Mouse (Mus musculus) embryo, embryonic 10.5 days (tissue): ENCODE results near the gene Camkk2.
A peak's percentile ranks its signal among the peaks of the same experiment; 100 is the strongest.

Experiments used
- DNase-seq: peaks from one replicate; pipeline ENCODE4 v3.0.0-alpha.2; 2015; ENCODE audit warnings: low spot score

The Camkk2 gene

DNA sequence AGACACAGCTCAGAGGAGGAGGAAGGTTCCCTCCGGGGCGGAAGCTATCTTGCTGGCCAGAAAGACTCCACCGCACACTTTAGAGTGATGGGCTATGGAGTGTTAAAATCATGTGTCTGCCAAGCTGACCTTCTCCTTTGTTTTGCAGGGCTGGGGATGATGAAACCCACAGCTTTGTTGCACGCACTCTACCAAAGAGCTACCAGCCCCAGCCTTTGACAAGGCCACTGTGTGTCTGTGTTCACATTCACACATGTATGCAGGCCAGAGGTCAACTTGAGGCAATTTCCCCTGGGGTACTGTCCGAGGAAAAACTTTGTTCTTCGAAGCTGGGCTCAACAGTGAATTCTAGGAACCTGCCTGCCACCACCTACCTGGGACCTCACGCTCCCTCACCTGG, 43.4 kb downstream of the Camkk2 start:
- no peak for DNase-seq

DNA sequence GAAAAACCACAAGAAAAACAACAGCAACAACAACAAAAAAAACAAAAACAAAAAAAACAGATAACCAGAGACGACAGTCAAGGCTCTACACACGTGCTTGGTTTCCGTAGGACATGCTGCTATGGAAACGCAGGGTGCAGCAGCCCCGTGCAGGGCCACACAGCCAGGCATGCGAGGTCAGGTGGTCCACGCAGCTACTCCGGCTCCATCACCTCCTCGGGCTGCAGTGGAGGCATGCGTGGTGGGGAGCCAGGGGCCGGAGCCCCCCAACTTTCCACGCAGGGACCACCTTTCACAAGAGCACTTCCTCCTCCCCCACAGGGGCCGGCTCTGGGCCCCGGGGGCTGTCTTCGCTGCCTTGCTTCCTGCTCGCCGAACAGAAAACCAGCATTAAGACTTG, 45.3 kb downstream of the Camkk2 start:
- DNase-seq = no peak

DNA sequence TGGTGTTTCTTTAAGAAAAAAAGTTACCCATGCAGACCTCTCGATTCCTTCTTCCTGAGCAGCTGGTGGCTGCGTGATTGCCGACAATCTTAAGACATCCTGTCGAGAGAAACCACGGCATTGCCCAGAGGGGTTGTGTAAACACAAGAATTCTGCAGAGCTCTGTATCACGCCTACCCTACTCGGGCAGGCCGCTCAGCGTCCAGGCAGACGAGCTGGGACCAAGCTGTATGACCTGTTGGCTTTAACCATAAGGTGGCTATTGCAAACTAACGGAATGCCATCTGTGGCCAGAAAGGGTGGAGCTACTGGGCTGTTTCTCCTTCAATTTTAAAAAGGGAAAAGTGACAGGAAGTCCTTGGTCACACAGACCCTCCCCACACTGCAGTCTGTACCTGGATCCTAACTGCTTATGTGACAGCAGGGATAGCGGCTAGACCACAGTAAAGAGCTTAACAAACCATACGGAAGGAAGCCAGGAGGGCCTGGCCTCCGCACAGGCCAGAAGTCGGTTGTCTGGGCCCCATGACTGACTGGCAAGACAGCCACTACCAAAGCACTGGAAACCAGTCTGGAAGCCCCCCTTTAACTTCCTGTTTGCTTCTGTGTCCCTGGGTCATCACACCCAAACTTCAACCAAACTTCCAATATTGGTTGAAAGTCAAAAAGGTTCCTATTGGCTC, 47.1 kb downstream of the Camkk2 start:
- peak; percentile 42 for DNase-seq

DNA sequence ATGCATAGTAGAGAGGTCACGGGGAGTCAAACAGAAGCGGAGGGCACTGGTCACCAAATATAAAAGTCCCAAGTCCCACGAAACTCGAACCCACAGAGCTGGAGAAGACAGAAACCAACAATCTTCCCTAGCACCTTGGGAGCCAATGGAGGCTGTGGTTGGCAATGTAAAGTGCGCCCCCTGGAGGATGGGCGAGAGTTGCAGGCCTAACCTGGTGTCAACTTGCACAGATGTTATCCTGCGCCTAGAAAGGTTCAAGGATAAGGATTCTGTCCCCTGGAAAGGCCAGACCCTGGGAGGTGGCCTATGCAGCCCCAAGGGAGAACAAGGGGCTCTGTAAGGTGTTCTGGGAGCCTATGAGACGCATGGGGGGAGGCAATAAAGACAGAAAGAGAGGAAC, 47.9 kb downstream of the Camkk2 start:
- peak; percentile 60 for DNase-seq

DNA sequence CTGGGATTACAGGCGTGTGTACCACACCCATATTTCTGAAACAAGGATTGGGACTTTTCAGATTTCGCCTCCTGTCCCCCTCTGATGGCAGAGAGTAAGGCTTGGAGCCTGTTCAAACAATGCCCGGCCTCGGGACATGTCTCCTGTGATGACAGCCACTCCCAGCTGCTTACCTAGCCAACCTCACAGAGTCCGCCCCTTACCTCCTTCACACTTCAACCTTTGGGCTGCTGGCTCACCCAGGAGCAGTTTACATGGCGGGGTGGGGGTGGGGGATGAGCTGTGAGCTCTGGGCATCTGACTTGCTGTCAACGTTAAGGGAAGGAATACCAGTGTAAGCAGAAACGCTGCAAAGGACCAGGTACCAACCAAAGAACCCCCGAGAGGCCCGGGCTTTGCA, 48.4 kb downstream of the Camkk2 start:
- DNase-seq = no peak

DNA sequence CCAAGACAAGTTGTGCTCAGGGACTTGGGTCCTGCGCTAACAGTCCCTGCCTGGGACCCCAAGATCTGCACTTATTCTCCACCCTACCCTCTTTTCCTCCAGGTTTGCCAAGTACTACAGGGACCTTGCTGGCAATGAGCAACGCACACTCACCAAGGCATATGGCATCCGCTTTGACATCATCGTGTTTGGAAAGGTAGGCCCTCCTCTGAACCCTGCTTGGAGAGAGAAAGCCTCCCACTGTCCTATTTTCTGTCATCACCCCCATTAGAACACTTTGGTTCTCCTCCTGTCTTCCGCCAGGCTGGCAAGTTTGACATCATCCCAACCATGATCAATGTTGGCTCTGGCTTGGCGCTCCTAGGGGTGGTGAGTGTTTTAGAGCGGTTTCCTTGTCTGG, 52.1 kb downstream of the Camkk2 start:
- DNase-seq = no peak

DNA sequence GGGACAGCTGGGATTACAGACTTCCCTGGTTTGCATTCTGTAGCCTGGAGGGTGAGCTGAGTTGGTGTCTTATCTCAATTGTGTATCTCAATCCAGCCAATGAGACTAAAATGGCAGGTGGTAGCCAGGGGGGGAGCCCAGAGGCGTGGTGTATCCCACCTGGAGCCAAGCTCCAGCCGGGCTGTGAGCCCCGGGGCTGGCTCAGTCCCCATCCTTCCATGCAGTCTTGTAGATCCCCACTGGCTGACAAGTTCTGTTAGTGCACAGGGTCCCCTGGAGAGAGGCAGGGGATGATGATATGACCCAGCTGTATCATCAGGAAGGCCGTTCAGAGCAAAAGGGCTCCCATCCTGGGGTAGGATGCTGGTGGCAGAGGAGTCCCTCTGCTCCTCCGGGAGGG, 52.6 kb downstream of the Camkk2 start:
- no peak for DNase-seq

DNA sequence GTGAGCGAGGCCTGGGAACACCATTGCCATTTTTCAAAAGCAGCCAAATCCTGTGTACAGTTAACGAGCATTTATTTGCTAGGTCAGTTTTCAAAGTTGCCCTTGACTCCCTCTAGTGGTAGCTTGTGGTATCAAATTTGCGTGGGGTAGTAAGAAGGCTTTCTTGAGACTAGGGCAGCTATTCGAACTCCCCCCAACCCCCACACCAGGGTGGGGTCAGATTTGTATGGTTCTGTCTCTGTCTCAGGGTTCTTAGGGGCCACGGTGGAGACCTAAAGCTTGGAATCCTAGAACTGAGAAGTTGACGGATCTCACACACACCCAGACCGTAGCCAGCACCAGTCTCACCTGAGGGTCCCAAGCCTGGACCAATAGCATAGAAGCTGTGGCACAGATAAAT, 53.1 kb downstream of the Camkk2 start:
- peak; percentile 90 for DNase-seq

DNA sequence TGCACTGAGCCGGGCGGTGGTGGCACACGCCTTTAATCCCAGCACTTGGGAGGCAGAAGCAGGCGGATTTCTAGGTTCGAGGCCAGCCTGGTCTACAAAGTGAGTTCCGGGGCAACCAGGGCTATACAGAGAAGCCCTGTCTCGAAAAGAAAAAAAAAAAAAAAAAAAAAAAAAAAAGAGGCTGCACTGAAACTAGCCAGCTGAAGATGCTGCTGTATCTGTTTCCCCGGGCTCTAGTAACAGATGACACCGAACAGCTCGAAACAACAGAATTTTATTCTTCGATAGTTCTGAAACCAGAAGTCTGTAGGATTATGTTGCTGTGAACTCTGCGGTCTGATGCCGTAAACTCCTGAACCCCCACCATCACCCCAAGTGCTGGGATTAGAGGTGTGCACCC, 53.8 kb downstream of the Camkk2 start:
- no peak for DNase-seq

DNA sequence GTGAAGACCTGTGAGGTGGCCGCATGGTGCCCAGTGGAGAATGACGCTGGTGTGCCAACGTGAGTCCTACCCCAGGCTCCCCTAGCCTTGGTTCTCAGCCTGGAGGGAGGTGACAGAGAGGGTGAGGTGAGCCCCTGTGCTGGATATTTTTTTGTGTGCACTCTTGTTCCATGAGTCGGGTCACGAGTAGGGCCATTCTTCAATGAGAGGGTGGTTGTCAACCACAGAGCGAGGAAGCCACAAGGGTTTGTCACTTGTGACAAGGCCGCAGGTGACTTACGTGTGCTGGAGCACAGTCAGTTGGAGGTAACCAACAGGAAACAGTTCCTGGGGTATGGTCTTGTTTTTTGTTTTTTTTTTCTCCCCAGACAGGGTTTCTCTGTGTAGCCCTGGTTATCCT, 60.0 kb downstream of the Camkk2 start:
- no peak for DNase-seq

DNA sequence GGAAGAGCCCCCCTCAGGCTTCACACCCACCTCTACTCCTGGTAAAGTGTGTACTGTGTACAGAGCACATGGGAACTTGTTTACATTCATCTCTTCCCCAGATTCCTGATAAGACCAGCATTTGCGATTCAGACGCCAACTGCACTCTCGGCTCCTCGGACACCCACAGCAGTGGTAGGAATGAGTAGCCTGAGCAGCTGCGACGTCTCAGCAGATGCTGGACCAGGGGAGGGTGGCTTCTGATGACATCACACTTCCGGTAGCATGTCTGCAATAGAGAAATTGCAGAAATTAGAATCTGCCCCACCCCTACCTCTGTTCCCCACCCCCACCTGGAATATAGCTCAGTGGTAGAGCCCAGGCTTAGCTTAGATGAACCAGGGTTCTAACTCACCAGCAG, 60.8 kb downstream of the Camkk2 start:
- no peak for DNase-seq

DNA sequence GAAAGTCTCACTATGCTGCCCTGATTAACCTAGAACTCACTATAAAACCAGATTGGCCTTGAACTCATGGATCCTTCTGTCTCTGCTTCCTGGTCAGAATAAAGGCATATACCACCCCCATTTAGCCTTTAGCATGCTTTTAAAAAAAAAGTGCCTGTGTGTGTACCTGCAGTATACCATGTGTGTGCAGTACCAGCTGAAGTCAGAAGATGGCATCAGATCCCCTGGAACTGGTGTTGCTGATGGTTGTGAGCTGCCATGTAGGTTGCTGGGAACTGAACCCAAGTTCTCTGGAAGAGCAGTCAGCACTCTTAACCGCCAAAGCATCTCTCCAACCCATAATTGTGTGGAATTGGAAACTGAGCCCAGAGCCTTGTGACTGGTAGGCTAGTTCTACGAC, 62.4 kb downstream of the Camkk2 start:
- DNase-seq = no peak

DNA sequence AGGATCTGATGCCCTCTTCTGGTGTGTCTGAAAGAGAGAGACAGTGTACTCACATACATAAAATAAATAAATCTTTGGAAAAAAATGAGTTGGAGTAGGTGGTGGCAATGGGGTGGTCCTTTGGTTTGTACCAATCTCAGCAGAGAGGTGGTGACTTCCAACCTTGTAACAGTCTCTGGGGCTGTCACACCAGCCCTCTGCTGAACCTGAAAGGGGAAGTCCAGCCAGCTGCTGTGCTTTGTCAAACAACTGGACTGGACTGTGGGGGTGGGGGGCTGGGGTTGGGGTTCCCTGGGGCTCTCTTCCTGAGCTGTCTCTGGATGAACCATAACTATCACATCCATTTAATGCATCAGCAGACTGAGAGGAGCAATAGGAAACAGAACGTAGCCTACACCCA, 63.5 kb downstream of the Camkk2 start:
- DNase-seq = no peak

DNA sequence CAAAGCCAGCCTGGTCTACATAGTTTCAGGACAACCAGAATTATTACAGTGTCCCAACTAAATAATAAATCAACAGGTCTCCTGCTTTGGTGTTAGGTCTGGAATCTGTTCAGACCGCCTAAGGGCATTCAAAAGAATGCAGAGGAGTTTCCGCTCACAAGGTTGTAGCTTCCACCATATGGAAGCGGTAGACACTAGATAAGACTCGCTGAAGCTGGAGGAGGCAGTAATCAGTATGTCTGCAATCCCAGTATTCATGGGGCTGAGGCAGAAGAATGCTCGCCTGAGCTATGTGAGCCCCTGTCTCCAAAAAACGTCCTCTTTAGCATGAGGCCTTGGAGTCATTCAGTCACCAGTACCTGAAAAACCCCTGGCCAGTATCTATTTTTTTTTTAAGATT, 70.4 kb downstream of the Camkk2 start:
- no peak for DNase-seq

DNA sequence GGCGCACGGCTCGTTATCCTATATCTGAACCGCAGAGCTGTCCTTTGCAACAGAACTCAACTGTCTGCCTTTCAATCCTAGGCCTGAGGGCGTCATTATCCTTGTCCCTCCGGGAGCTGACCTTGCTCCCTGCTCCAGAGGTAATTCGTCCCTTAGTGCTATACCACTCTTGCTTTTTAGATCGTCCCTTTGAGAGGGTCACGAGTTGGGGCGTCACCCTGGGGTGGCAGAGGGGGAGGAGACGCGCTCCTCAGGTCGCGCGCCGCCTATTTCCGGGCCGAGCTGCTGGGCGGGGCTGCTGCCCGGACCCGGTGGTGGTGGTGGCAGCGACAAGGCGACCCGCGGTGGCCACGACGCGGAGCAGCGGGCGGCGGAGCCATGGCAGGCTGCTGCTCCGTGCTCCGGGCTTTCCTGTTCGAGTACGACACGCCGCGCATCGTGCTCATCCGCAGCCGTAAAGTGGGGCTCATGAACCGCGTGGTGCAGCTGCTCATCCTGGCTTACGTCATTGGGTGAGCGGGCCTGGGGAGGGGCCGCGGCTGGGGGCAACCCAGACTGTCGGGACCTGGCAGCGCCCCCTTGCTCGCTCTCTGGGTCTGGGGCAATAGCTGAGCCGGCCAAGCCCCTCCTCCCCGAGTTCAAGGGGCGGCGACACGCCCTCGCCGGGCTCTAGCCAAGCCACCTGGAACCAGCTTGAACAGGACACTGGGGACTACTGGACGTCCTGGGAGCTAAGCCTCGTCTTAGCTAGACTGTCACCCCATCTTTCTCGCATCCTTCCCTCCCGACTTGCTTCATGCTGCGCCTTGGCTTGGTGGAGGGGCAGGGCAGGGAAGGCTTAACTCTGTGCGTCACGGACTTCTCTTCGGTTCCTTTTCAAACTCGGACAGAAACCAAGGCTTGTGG, 71.7 kb downstream of the Camkk2 start, which contains the start of gene P2rx4:
Gene P2rx4 (plus strand): TSS at position 269 of the 906 bp plus-strand sequence.
- DNase-seq = peak; percentile 81

DNA sequence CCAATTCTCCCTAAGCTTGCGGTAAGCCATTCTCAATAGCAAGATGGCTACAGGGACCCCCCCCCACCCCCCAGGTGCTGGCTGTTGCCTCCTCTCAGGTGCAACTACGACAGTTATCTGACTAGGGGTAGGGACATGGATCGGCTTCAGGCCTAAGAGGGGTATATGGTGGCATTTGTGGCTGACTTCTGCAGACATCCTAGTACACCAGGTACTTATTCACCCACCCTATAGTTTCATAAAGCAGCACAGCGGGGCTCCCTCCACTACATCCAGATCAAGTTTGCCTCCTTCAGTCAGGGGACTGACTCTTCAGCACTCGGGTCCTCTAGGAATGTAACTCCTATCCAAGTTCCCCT, 72.3 kb downstream of the Camkk2 start:
- no peak for DNase-seq

DNA sequence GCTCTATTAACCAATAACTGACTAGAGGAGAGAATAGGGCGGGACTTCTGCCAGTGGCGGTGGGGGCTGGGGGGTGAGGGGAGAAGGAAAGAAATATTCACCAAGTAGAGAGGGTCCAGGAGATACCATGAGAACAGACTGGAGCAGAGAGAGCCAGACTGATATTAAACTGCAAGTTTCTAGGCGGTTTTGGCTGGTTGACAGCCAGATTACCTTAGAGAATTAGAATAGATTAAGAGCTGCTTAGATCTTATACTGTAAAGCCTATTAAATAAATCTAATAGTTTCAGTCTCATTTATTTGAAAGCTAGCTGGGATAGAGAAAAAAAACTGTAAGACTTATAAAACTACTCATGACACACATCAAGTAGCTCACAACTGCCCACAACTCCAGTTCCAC, 74.0 kb downstream of the Camkk2 start:
- no peak for DNase-seq

DNA sequence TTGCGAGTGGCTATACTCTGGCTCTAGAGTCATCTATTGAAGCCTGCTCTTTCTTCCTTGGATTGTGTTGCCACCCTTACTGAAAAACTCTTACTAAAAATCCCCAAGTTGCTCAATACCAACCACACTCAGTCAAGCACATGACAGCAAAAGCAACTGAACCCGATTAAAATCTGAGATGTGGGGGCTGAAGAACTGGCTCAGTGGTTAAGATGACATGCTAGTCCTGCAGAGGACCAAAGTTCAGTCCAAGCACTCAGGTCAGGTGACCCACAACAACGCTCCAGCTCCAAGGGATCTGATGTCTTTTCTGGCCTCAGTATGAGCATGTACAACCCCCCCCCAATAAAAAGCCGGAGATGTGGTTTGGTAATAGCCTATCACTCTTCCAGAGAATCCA, 74.6 kb downstream of the Camkk2 start:
- DNase-seq = no peak

DNA sequence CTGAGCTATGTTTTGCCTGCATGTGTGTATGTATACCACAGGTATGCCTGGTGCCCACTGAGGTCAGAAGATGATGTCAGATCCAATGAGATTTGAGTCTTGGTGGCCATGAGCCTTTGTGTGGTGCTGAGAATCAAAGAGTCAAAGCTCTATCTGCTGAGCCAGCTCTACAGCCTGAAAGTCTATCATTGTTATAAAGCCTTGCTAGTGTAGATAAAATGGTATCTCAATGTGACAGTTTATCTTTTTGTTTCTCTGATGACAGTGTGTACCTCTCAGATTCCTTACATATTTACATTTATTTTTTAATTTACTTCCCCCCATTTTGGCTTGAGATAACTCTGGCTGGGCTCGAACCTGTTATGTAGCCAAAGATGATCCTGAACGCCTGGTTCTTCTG, 75.6 kb downstream of the Camkk2 start:
- DNase-seq = no peak

DNA sequence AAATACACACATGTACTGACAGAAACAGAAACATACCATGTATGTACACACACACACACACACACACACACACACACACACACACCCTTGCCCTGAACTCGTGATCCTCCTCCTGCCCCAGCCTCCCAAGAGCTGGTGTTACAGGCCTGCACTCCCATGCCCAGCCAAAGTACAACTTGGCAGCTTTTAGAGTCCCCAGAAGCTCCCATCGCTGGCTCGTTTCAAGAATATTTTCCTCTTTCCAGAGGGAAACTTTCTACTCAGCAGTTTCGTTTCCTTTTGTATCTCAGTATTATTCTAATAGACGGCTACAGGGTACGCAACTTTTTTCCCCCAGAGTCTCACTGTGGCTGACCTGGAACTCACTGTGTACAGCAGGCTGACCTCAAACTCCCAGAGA, 77.1 kb downstream of the Camkk2 start:
- no peak for DNase-seq

DNA sequence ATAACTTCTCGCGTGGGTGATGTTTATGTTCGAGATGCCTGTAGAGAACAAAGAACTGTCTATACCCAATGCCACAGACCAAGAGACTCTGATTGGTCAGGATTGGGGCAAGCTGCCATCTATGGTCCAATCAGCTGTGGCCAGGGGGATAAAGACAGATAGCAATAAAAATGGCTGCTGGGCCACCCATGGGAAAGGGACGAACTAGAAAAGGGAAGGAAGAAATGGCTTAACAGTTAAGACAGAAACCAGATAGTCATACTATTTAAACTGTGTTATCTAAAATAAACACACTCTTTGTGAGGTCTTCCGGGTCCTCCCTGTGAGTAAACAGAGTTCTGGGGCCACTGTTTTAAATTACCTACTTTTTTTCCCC, 78.4 kb downstream of the Camkk2 start:
- DNase-seq = no peak

DNA sequence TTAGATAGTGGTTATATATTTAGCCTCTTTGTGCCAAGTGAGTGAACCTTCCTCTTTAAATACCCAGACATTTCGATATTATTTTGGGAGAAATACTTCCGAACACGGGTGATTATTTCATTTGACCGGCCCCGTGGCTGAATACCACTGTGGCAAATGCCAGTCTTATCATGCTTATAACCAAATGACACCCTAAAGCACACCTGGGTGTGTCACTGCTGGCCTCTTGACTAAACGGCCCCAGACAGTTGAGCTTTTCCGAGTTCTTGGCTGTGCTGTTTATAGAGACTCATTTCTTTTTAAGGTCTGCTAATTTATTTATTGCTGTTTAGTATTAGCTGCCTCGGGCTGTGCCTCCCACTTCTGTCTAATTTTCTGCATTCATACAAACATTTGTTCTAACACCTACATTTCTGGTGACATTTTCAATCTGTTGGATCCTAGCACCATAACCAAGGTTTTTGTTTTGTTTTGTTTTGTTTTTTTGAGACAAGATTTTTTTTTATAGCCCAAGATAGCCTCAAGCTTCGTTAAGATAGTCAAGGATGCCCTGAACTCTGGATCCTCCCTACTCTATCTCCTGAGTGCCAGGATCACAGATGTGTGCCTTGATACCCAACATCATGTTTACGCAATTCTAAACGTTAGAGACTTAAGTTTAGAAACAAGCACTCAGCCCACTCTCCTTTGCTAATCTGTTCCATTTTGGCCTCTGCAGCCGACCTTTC, 78.9 kb downstream of the Camkk2 start:
- no peak for DNase-seq

DNA sequence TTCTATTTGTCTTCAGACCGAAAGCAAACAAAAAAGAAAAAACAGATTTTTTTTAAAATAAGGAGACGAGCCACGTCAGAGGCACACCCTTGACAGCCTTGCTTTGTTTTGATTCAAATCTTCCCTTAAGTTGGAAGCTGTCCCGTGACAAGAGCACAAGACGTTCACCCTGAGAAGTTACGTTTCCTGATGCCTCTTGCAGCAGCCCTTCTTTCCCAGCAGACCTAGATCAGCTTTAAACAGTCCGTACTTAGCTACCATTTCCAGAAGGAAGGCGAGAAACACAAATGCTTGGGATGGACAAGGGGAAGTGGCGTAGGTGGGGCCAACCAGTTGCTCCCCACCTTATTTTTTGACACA, 80.5 kb downstream of the Camkk2 start:
- DNase-seq = no peak
